Mouse (Mus musculus): ENCODE data around the gene Gdpgp1.

DNA sequence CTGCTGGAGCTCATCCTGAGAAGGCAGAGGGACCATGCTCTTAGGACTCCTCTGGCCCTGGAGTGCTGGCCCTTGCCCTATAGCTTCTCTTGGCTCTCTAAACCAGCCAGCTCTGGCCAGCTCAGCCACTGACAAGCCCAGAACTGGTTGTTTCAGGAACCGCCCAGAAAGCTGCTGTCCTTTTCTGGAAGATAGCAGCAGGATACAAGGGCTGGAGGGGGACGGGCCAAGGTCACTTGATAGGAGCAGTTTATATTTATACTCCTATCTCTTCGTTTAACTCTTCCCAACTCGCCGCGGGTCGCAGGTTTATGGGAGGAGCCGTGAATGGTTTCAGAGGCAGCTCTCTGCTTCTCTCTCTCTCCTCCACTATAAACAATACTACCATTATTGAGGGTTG is 46.6 kb upstream of the Gdpgp1 start:
- TF ChIP-seq POLR2AphosphoS2 (IDR thresholded peaks at IDR 0.05; ENCODE audit: low read depth, low read length) (no peak), CTCF (conservative IDR thresholded peaks at IDR 0.05 in 1 of 2, IDR thresholded peaks at IDR 0.05 in 1 of 2; ENCODE audit: low read depth in 2 of 2, low read length in 2 of 2) (no peak), MEF2A (IDR thresholded peaks at IDR 0.05; ENCODE audit: borderline replicate concordance, low read depth, low read length) (no peak), NRF1 (IDR thresholded peaks at IDR 0.05; ENCODE audit: low read depth, low read length) (no peak), KAT2A (IDR thresholded peaks at IDR 0.05; ENCODE audit: insufficient replicate concordance, low read length) (no peak), USF1 (IDR thresholded peaks at IDR 0.05; ENCODE audit: low read depth, low read length) (no peak), NELFE (IDR thresholded peaks at IDR 0.05; ENCODE audit: low read depth, low read length) (no peak), POLR2A (IDR thresholded peaks at IDR 0.05; ENCODE audit: low read depth, low read length) (no peak), UBTF (IDR thresholded peaks at IDR 0.05; ENCODE audit: low read depth, low read length) (no peak), ELF1 (IDR thresholded peaks at IDR 0.05; ENCODE audit: low read depth, low read length) (no peak), E2F4 (IDR thresholded peaks at IDR 0.05; ENCODE audit: insufficient replicate concordance, low read depth, low read length) (no peak), EP300 (IDR thresholded peaks at IDR 0.05; ENCODE audit: low read length) (no peak), RAD21 (IDR thresholded peaks at IDR 0.05; ENCODE audit: low read depth, low read length) (no peak)
